Mouse (Mus musculus) liver, embryonic 11.5 days (tissue): ENCODE measurements around the gene Mocs2. TPM values are rescaled to one million over a fixed set of nuclear protein-coding genes. Genes with fewer than 3 reads are reported as not detected.
A peak's percentile ranks its signal among the peaks of the same experiment; 100 is the strongest.

ENCODE experiments used
- ATAC-seq: fragments of 200-750 bp; cut with Nextera tagmentation; replicated peaks from 2 replicates; pipeline ENCODE4 v1.8.0; 2017; ENCODE audit warnings: moderate number of reproducible peaks, mild to moderate bottlenecking, moderate TSS enrichment, moderate library complexity; ENCODE audit not compliant: low FRiP score
- DNase-seq: peaks from one replicate; pipeline ENCODE4 v3.0.0-alpha.2; 2017; ENCODE audit warnings: low spot score
- H3K27ac ChIP-seq: fragments of 300-500 bp; sonication (generic); 2 replicates; pipeline ENCODE4 v1.5.1; 2014; ENCODE audit warnings: mild to moderate bottlenecking, low read depth, low read length, control low read depth
- H3K27me3 ChIP-seq: fragments of 300-500 bp; sonication (generic); replicated peaks from 2 replicates; pipeline ENCODE4 v1.6.1; 2014; ENCODE audit warnings: low read length, mixed read lengths; ENCODE audit not compliant: control insufficient read depth, insufficient read depth
- H3K36me3 ChIP-seq: fragments of 300-500 bp; sonication (generic); 2 replicates; pipeline ENCODE4 v1.6.1; 2014; ENCODE audit warnings: mild to moderate bottlenecking, low read length, moderate library complexity, mixed read lengths; ENCODE audit not compliant: control insufficient read depth, insufficient read depth
- H3K4me1 ChIP-seq: fragments of 300-500 bp; sonication (generic); replicated peaks from 2 replicates; pipeline ENCODE4 v1.6.1; 2014; ENCODE audit warnings: low read length, mixed read lengths; ENCODE audit not compliant: control insufficient read depth, insufficient read depth
- H3K4me2 ChIP-seq: fragments of 300-500 bp; sonication (generic); 2 replicates; pipeline ENCODE4 v1.6.1; 2014; ENCODE audit warnings: mild to moderate bottlenecking, control low read depth, moderate library complexity
- H3K4me3 ChIP-seq: fragments of 300-500 bp; sonication (generic); 2 replicates; pipeline ENCODE4 v1.5.1; 2014; ENCODE audit warnings: low read depth, low read length, control low read depth
- H3K9ac ChIP-seq: fragments of 300-500 bp; sonication (generic); 2 replicates; pipeline ENCODE4 v1.6.1; 2014; ENCODE audit warnings: low read depth, low read length, control low read depth
- H3K9me3 ChIP-seq: fragments of 300-500 bp; sonication (generic); 2 replicates; pipeline ENCODE4 v1.6.1; 2016; ENCODE audit warnings: low read length, inconsistent platforms, mixed read lengths; ENCODE audit not compliant: control insufficient read depth
- WGBS: fragments of 180-500 bp; shearing (Covaris S2); extraction: QIAGEN DNeasy Blood & Tissue Kit; methylation state at CpG from one replicate; pipeline ENCODE4 v1.1.7; 2014; 5-methylcytosine and 5-hydroxymethylcytosine counted together
- polyA plus RNA-seq: library from polyadenylated mRNA; unstranded; fragments of >200 nt; fragmentation: Nextera tagmentation; extraction: Ambion mirVana; gene quantifications from 2 replicates; pipeline ENCODE4 v1.2.1, GENCODE M21; 2014

Mocs2 gene
- polyA plus RNA-seq, 1 experiment from 2014 or later = 61.4 TPM

GRCm38 (mm10) chr13:114825377-114825855 lies 7.4 kb downstream of the Mocs2 start:
- Histone ChIP-seq H3K36me3 (peaks cover 10% of the 10 kb centered on the region), H3K27ac (no peak overlapping the region)

GRCm38 (mm10) chr13:114831367-114831833 lies 13.4 kb downstream of the Mocs2 start:
- Histone ChIP-seq H3K4me1 (no peaks in the 10 kb centered on the region), H3K4me2 (no peak overlapping the region), H3K27ac (no peak overlapping the region), H3K4me3 (no peak overlapping the region), H3K36me3 (peaks cover 7% of the 10 kb centered on the region), H3K9ac (no peak overlapping the region), H3K9me3 (no peaks in the 10 kb centered on the region), H3K27me3 (no peaks in the 10 kb centered on the region)
- peak; percentile 24 for ATAC-seq
- DNase-seq = no peak
- 79% methylated on average over 4 of the region's 4 CpGs for WGBS

More at GRCm38 (mm10) chr13:114825377-114825855, 7.4 kb downstream of the Mocs2 start:
- Histone ChIP-seq H3K4me3 (no peak overlapping the region), H3K9ac (no peak overlapping the region), H3K4me2 (no peak overlapping the region), H3K27me3 (no peaks in the 10 kb centered on the region), H3K4me1 (no peaks in the 10 kb centered on the region), H3K9me3 (no peaks in the 10 kb centered on the region)
- ATAC-seq = no peak
- no peak for DNase-seq
- 93% methylated on average over 6 of the region's 6 CpGs for WGBS

GRCm38 (mm10) chr13:114832761-114833160 lies 14.7 kb downstream of the Mocs2 start:
- Histone ChIP-seq H3K27me3 (no peaks in the 10 kb centered on the region), H3K36me3 (no peaks in the 10 kb centered on the region; the same call in 1 of the 2 replicates), H3K27ac (no peak overlapping the region), H3K4me1 (no peaks in the 10 kb centered on the region), H3K9me3 (no peaks in the 10 kb centered on the region), H3K9ac (no peak overlapping the region), H3K4me3 (no peak overlapping the region), H3K4me2 (no peak overlapping the region)
- no peak for DNase-seq
- WGBS = 70% methylated on average over 5 of the region's 5 CpGs
- ATAC-seq = no peak

- H3K9me3 ChIP-seq = no peaks in the 10 kb centered on the region
These were observed 15.3 kb downstream of the Mocs2 start for GRCm38 (mm10) chr13:114833351-114833750.

GRCm38 (mm10) chr13:114834580-114834979 lies 16.5 kb downstream of the Mocs2 start:
- H3K27ac ChIP-seq = no peak overlapping the region
- no peaks in the 10 kb centered on the region; the same call in 1 of the 2 replicates for H3K36me3 ChIP-seq
- no peak for DNase-seq
- no peaks in the 10 kb centered on the region for H3K27me3 ChIP-seq
- H3K9me3 ChIP-seq = no peaks in the 10 kb centered on the region
- H3K9ac ChIP-seq = no peak overlapping the region
- no peak overlapping the region for H3K4me3 ChIP-seq
- no peak overlapping the region for H3K4me2 ChIP-seq
- no peaks in the 10 kb centered on the region for H3K4me1 ChIP-seq
- ATAC-seq = no peak
- WGBS = 29% methylated on average over 2 of the region's 2 CpGs

More at GRCm38 (mm10) chr13:114833351-114833750, 15.3 kb downstream of the Mocs2 start:
- H3K27ac ChIP-seq = no peak overlapping the region
- no peaks in the 10 kb centered on the region; the same call in 1 of the 2 replicates for H3K36me3 ChIP-seq
- H3K9ac ChIP-seq = no peak overlapping the region
- no peaks in the 10 kb centered on the region for H3K4me1 ChIP-seq
- DNase-seq (no peak), ATAC-seq (no peak)
- 81% methylated on average over 4 of the region's 4 CpGs for WGBS
- no peak overlapping the region for H3K4me2 ChIP-seq
- no peaks in the 10 kb centered on the region for H3K27me3 ChIP-seq
- no peak overlapping the region for H3K4me3 ChIP-seq

- no peak overlapping the region for H3K9ac ChIP-seq
- DNase-seq (no peak), ATAC-seq (0 out of 2 replicates have a peak, but pooled peaks have one; percentile 35)
- H3K4me1 ChIP-seq = no peaks in the 10 kb centered on the region
- no peak overlapping the region for H3K4me3 ChIP-seq
- H3K9me3 ChIP-seq = no peaks in the 10 kb centered on the region
- H3K27me3 ChIP-seq = no peaks in the 10 kb centered on the region
- no peaks in the 10 kb centered on the region for H3K36me3 ChIP-seq
- no peak overlapping the region for H3K4me2 ChIP-seq
- 41% methylated on average over 7 of the region's 7 CpGs for WGBS
- no peak overlapping the region for H3K27ac ChIP-seq
These were observed 19.0 kb downstream of the Mocs2 start for GRCm38 (mm10) chr13:114837061-114837460.

- H3K4me1 ChIP-seq = no peaks in the 10 kb centered on the region
- H3K27ac ChIP-seq = no peak overlapping the region
- H3K4me2 ChIP-seq = no peak overlapping the region
- WGBS = 81% methylated on average over 5 of the region's 5 CpGs
- ATAC-seq (no peak), DNase-seq (no peak)
- H3K36me3 ChIP-seq = no peaks in the 10 kb centered on the region
- no peaks in the 10 kb centered on the region for H3K27me3 ChIP-seq
- no peaks in the 10 kb centered on the region for H3K9me3 ChIP-seq
- H3K4me3 ChIP-seq = no peak overlapping the region
- no peak overlapping the region for H3K9ac ChIP-seq
These were observed 20.5 kb downstream of the Mocs2 start for GRCm38 (mm10) chr13:114838535-114838990.

GRCm38 (mm10) chr13:114839098-114839497 lies 21.1 kb downstream of the Mocs2 start:
- H3K9ac ChIP-seq = no peak overlapping the region
- H3K27me3 ChIP-seq = no peaks in the 10 kb centered on the region
- H3K9me3 ChIP-seq = no peaks in the 10 kb centered on the region
- no peak overlapping the region for H3K27ac ChIP-seq
- ATAC-seq (no peak), DNase-seq (no peak)
- H3K4me3 ChIP-seq = no peak overlapping the region
- H3K4me2 ChIP-seq = no peak overlapping the region
- no peaks in the 10 kb centered on the region for H3K4me1 ChIP-seq
- 88% methylated on average over 9 of the region's 9 CpGs for WGBS
- H3K36me3 ChIP-seq = no peaks in the 10 kb centered on the region

GRCm38 (mm10) chr13:114840545-114840944 lies 22.5 kb downstream of the Mocs2 start:
- Histone ChIP-seq H3K4me3 (no peak overlapping the region), H3K4me1 (no peaks in the 10 kb centered on the region), H3K9me3 (no peaks in the 10 kb centered on the region), H3K4me2 (no peak overlapping the region), H3K27ac (no peak overlapping the region), H3K9ac (no peak overlapping the region), H3K36me3 (no peaks in the 10 kb centered on the region), H3K27me3 (no peaks in the 10 kb centered on the region)
- no peak for DNase-seq
- WGBS = 75% methylated on average over 4 of the region's 4 CpGs
- ATAC-seq = no peak
